Mouse (Mus musculus) heart, embryonic 11.5 days (tissue): ENCODE results near the gene Cnn1. TPM values are rescaled to one million over a fixed set of nuclear protein-coding genes. Genes with fewer than 3 reads are reported as not detected.
"Not testable (repeated sequence)": the region's sequence is repeated elsewhere in the genome, so short reads cannot be mapped to it uniquely, and the experiment has no call there.

Source experiments
- ATAC-seq: fragments of 200-750 bp; cut with Nextera tagmentation; replicated peaks from 2 replicates; pipeline ENCODE4 v1.8.0; 2017; ENCODE audit warnings: moderate library complexity; ENCODE audit not compliant: insufficient number of reproducible peaks, low FRiP score, low TSS enrichment
- H3K27ac ChIP-seq: fragments of 300-500 bp; sonication (generic); 2 replicates; pipeline ENCODE4 v1.5.1; 2014; ENCODE audit warnings: mild to moderate bottlenecking, low read depth, low read length
- H3K27me3 ChIP-seq: fragments of 300-500 bp; sonication (generic); 2 replicates; pipeline ENCODE4 v1.6.1; 2014; ENCODE audit warnings: mild to moderate bottlenecking, low read length, mixed read lengths; ENCODE audit not compliant: control insufficient read depth, insufficient read depth
- H3K36me3 ChIP-seq: fragments of 300-500 bp; sonication (generic); 2 replicates; pipeline ENCODE4 v1.6.1; 2014; ENCODE audit warnings: mild to moderate bottlenecking, low read length, moderate library complexity, mixed read lengths; ENCODE audit not compliant: control insufficient read depth, insufficient read depth
- H3K4me1 ChIP-seq: fragments of 300-500 bp; sonication (generic); 2 replicates; pipeline ENCODE4 v1.6.1; 2014; ENCODE audit warnings: low read length; ENCODE audit not compliant: control insufficient read depth, insufficient read depth
- H3K4me2 ChIP-seq: fragments of 300-500 bp; sonication (generic); 2 replicates; pipeline ENCODE4 v1.6.1; 2014; ENCODE audit warnings: mild to moderate bottlenecking, moderate library complexity
- H3K4me3 ChIP-seq: fragments of 300-500 bp; sonication (generic); 2 replicates; pipeline ENCODE4 v1.5.1; 2014; ENCODE audit warnings: low read depth, low read length
- H3K9ac ChIP-seq: fragments of 300-500 bp; sonication (generic); 2 replicates; pipeline ENCODE4 v1.6.1; 2014; ENCODE audit warnings: mild to moderate bottlenecking, low read depth, low read length, moderate library complexity
- H3K9me3 ChIP-seq: fragments of 300-500 bp; sonication (generic); replicated peaks from 2 replicates; pipeline ENCODE4 v1.6.1; 2016; ENCODE audit warnings: low read length; ENCODE audit not compliant: control insufficient read depth
- WGBS: fragments of 180-500 bp; shearing (Covaris S2); extraction: QIAGEN DNeasy Blood & Tissue Kit; methylation state at CpG from one replicate; pipeline ENCODE4 v1.1.7; 2014; ENCODE audit not compliant: insufficient replicate concordance; 5-methylcytosine and 5-hydroxymethylcytosine counted together
- polyA plus RNA-seq: library from polyadenylated mRNA; unstranded; fragments of >200 nt; fragmentation: Nextera tagmentation; extraction: Ambion mirVana; gene quantifications from 2 replicates; pipeline ENCODE4 v1.2.1, GENCODE M21; 2014

Gene Cnn1
- polyA plus RNA-seq, 1 experiment from 2014 or later = 388 TPM

DNA sequence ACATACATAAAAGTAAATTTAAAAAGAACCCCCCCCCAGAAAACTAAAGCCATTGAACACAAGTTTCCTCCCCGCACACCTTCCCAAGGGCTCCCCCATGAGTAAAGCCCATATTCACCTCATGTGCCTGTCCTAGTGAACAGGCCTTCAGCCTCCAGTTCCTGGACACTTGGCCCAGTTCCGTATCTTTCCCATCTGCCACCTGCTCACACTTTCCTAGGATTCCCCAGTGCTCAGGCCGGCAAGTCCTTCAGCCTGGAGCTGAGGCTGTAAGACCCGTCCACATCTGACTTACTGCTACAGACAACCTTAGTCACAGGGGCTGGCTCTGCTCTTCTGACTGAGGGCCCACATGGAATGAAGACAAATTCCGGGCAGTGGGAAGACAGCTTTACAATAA lies 40.7 kb downstream of the Cnn1 start:
- no peak for ATAC-seq
- Histone ChIP-seq H3K9ac (no peak overlapping the region), H3K27me3 (0 out of 2 replicates have a peak, but pooled peaks cover 3% of the 10 kb centered on the region), H3K4me3 (no peak overlapping the region), H3K36me3 (no peaks in the 10 kb centered on the region), H3K4me1 (no peaks in the 10 kb centered on the region), H3K9me3 (no peaks in the 10 kb centered on the region), H3K27ac (no peak overlapping the region), H3K4me2 (no peak overlapping the region)
- WGBS = 86% methylated on average over 5 of the region's 5 CpGs

DNA sequence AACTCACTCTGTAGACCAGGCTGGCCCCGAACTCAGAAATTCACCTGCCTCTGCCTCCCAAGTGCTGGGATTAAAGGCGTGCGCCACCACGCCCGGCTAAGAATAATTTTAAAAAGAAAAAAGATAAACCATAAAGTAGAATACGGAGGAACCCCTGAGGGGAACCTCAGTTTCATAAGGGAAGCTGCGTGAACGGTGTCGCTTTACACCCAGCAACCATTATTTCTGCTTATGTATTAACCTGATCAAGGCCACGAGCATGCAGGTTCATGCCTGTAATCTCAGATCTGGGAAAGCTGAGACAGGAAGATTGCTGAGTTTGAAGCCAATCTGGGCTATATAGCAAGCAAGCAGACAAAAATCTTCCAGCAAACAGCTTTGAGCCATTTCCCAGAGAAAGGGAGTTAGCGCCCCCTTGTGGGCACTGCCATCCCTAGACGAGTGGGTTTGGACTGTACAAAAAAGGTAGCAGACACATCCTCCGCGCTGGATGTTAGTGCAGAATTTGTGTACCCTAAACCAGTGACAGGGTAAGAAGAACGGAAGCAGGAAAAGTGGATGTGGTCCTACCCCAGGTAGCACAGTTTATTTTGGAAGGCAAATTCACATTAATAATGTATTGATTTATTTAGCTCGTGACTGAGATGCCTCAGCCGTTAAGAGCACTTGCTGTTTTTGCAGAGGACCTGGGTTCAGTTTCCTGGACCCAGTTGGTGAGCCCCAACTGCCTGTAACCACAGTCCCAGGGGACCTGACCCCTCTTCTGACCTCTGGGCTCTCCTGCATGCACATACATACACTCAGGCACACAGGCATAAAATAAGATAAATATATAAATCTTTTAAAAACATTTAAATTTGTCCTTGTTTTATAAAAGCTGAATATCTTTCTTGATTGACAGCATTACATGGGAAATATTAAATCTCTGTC lies 44.4 kb downstream of the Cnn1 start:
- ATAC-seq = no peak
- H3K27me3 ChIP-seq = no peaks in the 10 kb centered on the region
- WGBS = 53% methylated on average over 17 of the region's 17 CpGs
- H3K4me3 ChIP-seq = no peak overlapping the region
- no peak overlapping the region for H3K9ac ChIP-seq
- no peak overlapping the region for H3K4me2 ChIP-seq
- H3K27ac ChIP-seq = no peak overlapping the region
- no peaks in the 10 kb centered on the region for H3K4me1 ChIP-seq
- no peaks in the 10 kb centered on the region for H3K9me3 ChIP-seq
- H3K36me3 ChIP-seq = no peaks in the 10 kb centered on the region

DNA sequence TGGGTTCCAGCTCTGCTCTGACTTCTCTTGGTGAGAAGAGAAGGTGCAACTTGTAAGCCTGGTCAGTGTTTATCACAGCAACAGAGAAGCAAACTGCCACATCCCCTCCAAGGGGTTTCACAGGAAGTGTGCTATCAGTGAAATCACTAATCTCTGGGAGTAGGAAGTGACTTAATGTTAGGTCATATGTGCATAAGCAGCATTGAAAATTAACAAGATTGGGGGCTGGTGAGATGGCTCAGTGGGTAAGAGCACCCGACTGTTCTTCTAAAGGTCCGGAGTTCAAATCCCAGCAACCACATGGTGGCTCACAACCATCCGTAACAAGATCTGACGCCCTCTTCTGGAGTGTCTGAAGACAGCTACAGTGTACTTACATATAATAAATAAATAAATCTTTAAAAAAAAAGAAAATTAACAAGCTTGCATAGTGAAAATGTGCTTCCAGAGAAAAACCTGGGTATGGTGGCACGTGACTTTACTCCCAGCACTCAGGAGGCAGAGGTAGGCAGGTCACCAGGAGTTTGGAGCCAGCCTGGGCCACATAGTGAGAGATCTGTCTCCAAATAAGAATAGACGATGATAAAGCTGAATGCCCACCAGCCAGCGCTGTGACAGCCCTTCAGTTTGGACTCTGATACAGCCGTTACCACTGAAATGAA lies 45.4 kb downstream of the Cnn1 start:
- no peaks in the 10 kb centered on the region for H3K36me3 ChIP-seq
- no peak overlapping the region for H3K4me3 ChIP-seq
- no peaks in the 10 kb centered on the region for H3K27me3 ChIP-seq
- H3K9ac ChIP-seq = no peak overlapping the region
- no peaks in the 10 kb centered on the region for H3K9me3 ChIP-seq
- no peak for ATAC-seq
- H3K27ac ChIP-seq = no peak overlapping the region
- H3K4me2 ChIP-seq = no peak overlapping the region
- H3K4me1 ChIP-seq = no peaks in the 10 kb centered on the region
- 70% methylated on average over 7 of the region's 8 CpGs for WGBS

DNA sequence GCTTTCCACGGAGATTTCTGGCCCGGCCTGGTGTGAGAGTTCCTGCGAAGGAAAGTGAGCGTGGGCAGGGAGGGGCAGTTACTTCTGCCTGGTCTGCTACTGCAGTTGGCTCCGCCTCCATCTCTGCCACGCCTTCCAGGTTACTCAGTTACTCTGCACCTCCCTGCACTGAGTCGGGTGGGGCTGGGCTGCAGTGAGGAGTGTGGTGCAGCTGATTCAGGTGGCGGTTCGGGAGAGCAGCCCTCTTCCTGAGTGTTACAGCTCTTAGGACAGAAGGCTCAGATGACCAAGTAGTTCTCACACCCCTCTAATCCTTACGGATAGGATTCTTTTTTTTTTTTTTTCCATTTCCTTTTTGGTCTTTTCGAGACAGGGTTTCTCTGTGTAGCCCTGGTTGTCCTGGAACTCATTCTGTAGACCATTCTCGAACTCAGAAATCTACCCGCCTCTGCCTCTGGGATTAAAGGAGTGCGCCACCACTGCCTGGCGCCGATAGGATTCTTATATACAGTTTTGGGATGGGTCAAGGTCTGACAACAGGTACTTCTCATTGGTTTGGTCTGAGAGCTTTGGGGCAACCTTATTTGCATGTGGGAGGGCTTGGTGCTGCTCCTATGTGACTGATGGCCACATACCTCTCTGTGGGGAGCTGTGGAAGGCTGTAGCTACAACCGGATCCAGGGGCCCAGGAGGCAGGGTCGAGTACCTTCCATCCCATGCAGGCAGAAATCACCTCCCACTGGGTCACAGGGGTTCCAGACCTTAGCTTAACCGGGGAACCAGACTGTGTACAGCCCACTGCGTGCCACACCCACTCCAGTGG lies 50.6 kb downstream of the Cnn1 start:
- Histone ChIP-seq H3K4me3 (no peak overlapping the region), H3K4me1 (no peaks in the 10 kb centered on the region), H3K27ac (no peak overlapping the region), H3K27me3 (no peaks in the 10 kb centered on the region), H3K9ac (no peak overlapping the region), H3K9me3 (no peaks in the 10 kb centered on the region), H3K4me2 (no peak overlapping the region), H3K36me3 (no peaks in the 10 kb centered on the region)
- 62% methylated on average over 20 of the region's 20 CpGs for WGBS
- ATAC-seq = peak; percentile 69; the same call in 1 of the 2 replicates

DNA sequence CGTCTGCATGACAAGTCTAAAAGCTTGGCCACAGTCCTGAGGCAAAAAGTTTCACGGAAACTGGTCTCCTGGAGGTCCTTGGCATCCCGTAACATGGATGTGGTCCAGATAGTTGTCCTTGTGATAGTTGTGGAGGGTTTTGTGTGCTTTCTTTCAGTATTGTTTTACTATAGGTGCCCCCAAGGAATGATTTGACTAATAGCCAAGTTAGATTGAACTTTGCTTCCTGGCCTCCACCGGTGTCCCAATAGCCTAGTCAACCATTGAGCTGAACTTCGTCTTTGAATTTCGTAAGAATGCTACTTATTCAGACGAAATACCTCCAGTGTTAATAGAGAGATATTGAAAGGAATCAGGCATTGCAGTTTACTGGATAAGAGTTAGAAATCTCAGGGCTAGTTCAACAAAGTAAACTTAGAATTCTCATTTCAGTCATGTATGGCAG lies 51.3 kb downstream of the Cnn1 start:
- not testable (repeated sequence) for H3K36me3 ChIP-seq, H3K4me3 ChIP-seq, H3K4me2 ChIP-seq, H3K27ac ChIP-seq, H3K9ac ChIP-seq, H3K4me1 ChIP-seq, H3K27me3 ChIP-seq, ATAC-seq, H3K9me3 ChIP-seq
- WGBS = 72% methylated on average over 7 of the region's 7 CpGs

DNA sequence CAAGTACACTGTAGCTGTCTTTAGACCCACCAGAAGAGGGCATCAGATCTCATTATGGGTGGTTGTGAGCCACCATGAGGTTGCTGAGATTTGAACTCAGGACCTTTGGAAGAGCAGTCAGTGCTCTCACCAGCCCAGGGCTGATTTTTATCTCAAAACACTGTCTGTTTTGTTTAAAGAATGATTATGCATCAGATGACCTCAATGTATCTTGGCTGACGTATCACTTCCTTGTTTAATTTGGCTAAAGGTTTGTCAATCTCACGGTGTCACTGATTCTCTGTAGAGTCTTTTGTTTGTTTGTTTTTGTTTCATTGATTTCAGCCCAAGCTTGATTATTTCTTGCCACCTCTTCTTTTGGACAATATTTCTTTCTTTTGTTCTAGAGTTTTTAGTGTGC lies 51.9 kb downstream of the Cnn1 start:
- WGBS = 83% methylated on average over 2 of the region's 2 CpGs
- ATAC-seq = no peak
- no peak overlapping the region for H3K9ac ChIP-seq
- peaks cover 2% of the 10 kb centered on the region; the same call in 1 of the 2 replicates for H3K4me1 ChIP-seq
- no peaks in the 10 kb centered on the region for H3K36me3 ChIP-seq
- H3K27ac ChIP-seq = no peak overlapping the region
- no peaks in the 10 kb centered on the region for H3K9me3 ChIP-seq
- H3K4me2 ChIP-seq = no peak overlapping the region
- no peak overlapping the region for H3K4me3 ChIP-seq
- H3K27me3 ChIP-seq = no peaks in the 10 kb centered on the region

DNA sequence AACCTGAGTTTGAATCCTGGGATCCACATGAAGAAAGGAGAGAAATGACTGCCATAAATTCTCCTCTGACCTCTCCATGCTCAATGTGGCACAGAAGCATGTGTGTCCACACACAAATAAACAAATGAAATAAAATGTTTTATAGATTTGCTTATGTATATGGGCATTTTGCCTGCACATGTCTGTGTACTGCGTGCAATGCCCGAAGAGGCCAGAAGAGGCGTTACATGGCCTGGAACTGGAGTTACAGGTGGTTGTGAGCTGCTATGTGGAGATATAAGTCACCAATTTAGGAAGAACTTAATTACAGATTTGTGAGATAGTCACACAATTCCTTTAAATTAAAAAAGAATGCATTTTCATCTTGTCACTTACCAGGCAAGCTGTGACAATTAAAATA lies 54.8 kb downstream of the Cnn1 start:
- Histone ChIP-seq H3K36me3 (no peaks in the 10 kb centered on the region), H3K27me3 (peaks cover 9% of the 10 kb centered on the region; the same call in 1 of the 2 replicates), H3K4me3 (no peak overlapping the region), H3K9ac (no peak overlapping the region), H3K9me3 (no peaks in the 10 kb centered on the region), H3K4me1 (peaks cover 8% of the 10 kb centered on the region; the same call in 1 of the 2 replicates), H3K27ac (no peak overlapping the region), H3K4me2 (no peak overlapping the region)
- no peak for ATAC-seq
- WGBS = 85% methylated on average over 3 of the region's 3 CpGs

DNA sequence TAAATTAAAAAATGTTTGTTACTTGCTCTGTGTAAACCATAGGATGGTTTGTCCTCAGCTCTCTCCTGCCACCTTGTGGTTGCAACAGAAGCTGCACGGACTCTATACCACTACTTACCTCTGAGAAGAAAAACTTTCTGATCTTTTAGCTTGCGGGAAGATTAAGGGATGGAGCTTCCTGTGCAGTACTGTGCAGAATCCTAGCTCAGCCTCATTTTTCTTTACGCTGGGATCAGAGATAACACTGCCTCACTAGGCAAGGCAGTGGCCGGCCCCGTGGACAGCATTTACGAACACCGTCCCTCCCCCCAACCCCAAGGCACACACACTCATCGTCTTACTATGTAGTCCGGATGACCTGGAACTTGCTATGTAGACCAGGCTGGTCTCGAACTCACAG lies 56.6 kb downstream of the Cnn1 start:
- Histone ChIP-seq H3K9me3 (no peaks in the 10 kb centered on the region), H3K4me3 (0 out of 2 replicates have a peak overlapping the region, but pooled peaks have one; percentile 16), H3K27me3 (peaks cover 9% of the 10 kb centered on the region; the same call in 1 of the 2 replicates), H3K4me1 (peaks cover 8% of the 10 kb centered on the region; the same call in 1 of the 2 replicates), H3K36me3 (no peaks in the 10 kb centered on the region), H3K4me2 (peak overlapping the region; percentile 87), H3K9ac (no peak overlapping the region), H3K27ac (no peak overlapping the region)
- 14% methylated on average over 10 of the region's 10 CpGs for WGBS
- 0 out of 2 replicates have a peak, but pooled peaks have one; percentile 32 for ATAC-seq
